ENCODE assay signal across 9 mouse cellular contexts in genomic region chr10:128977522-128978114, GRCm38 (mm10). TPM values are rescaled to one million over a fixed set of nuclear protein-coding genes. Genes with fewer than 3 reads are reported as not detected.
DNase-seq lines count a peak whose midpoint lies in the region; ATAC-seq and TF ChIP-seq lines count a peak whose summit lies in the region.
"Had no signal": no experiment of that assay in that cellular context is flagged by ENCODE, and none has a peak within 500 bp of the region (broad histone marks: within the 10 kb centered on the region; RNA-seq: fewer than 3 reads in every experiment).

No protein-coding gene starts in this region.

- H3ac ChIP-seq in myocyte (ENCODE audit: control insufficient read depth, insufficient read length) = no peak overlapping the region

- no peaks in the 10 kb centered on the region for H3K27me3 ChIP-seq in kidney, adult 2 months (replicated peaks; ENCODE audit: control insufficient read depth, insufficient read depth, low read length)
- no peaks in the 10 kb centered on the region for H3K27me3 ChIP-seq in limb, embryonic 12.5 days
- no peaks in the 10 kb centered on the region for H3K27me3 ChIP-seq in myocyte (ENCODE audit: control insufficient read depth, insufficient read depth, insufficient read length)

- ATAC-seq in limb, embryonic 12.5 days (ENCODE audit: insufficient number of reproducible peaks, insufficient read depth, low FRiP score, low TSS enrichment, low read depth) = peak; percentile 54; the same call in 1 of the 2 replicates

- TF ChIP-seq POLR2A in kidney, adult 2 months (IDR thresholded peaks at IDR 0.05; ENCODE audit: low read depth, low read length) = no peak
- no peak for TF ChIP-seq POLR2A in myocyte (IDR thresholded peaks at IDR 0.05; ENCODE audit: insufficient read length, low read depth)

- TF ChIP-seq CTCF in kidney, adult 2 months (conservative IDR thresholded peaks at IDR 0.05; ENCODE audit: insufficient read depth, insufficient read length, low read depth, low read length) = peak; percentile 92

- H3K4me1 ChIP-seq in kidney, adult 2 months (ENCODE audit: control insufficient read depth, insufficient read depth, low read length) = peaks cover 2% of the 10 kb centered on the region; the same call in 1 of the 2 replicates
- H3K4me1 ChIP-seq in limb, embryonic 12.5 days (replicated peaks) = peaks cover 21% of the 10 kb centered on the region

- no peak overlapping the region for H3K9ac ChIP-seq in limb, embryonic 12.5 days (replicated peaks)

- H3K36me3 ChIP-seq in kidney, adult 2 months (ENCODE audit: control insufficient read depth, insufficient read depth, low read length) = no peaks in the 10 kb centered on the region
- H3K36me3 ChIP-seq in limb, embryonic 12.5 days = no peaks in the 10 kb centered on the region
- H3K36me3 ChIP-seq in myocyte (ENCODE audit: control insufficient read depth, insufficient read depth) = no peaks in the 10 kb centered on the region

- no peaks in the 10 kb centered on the region for H3K79me2 ChIP-seq in myocyte (ENCODE audit: control insufficient read depth, insufficient read depth)

- peak; percentile 87 for DNase-seq in 3T3-L1 (ENCODE audit: low read depth, low spot score)
- peak; percentile 86 for DNase-seq in NIH3T3 (ENCODE audit: low read depth)
- DNase-seq in cerebellum, postnatal 25 days = peak; percentile 55 to 75
- peak; percentile 33 for DNase-seq in gastrocnemius, postnatal 10 days
- DNase-seq in kidney, adult 2 months = peak; percentile 73
- DNase-seq in thymus, adult 18-20 months = peak; percentile 7 to 29

- no peak overlapping the region for H3K27ac ChIP-seq in kidney, adult 2 months (ENCODE audit: insufficient read depth, low read depth, low read length)
- no peak overlapping the region for H3K27ac ChIP-seq in limb, embryonic 12.5 days

- no peaks in the 10 kb centered on the region for H3K9me3 ChIP-seq in limb, embryonic 12.5 days

- H3K4me2 ChIP-seq in limb, embryonic 12.5 days = no peak overlapping the region
- peak overlapping the region; percentile 61 for H3K4me2 ChIP-seq in myocyte (ENCODE audit: low read depth)

- 17% methylated on average over 9 of the region's 9 CpGs for WGBS in kidney, adult 2 months
- 14% methylated on average over 9 of the region's 9 CpGs for WGBS in limb, embryonic 12.5 days

- H3K4me3 ChIP-seq in kidney, adult 2 months (ENCODE audit: insufficient read depth, low read depth, low read length) = no peak overlapping the region
- no peak overlapping the region for H3K4me3 ChIP-seq in limb, embryonic 12.5 days (replicated peaks)
- no peak overlapping the region for H3K4me3 ChIP-seq in myocyte

TF ChIP-seq in myocyte, 11 proteins besides CTCF, POLR2A, EP300 and RAD21:
- TF ChIP-seq CEBPB (IDR thresholded peaks at IDR 0.05; ENCODE audit: insufficient read depth, poor library complexity, severe bottlenecking) (no peak), TCF12 (IDR thresholded peaks at IDR 0.05; ENCODE audit: insufficient read depth, poor library complexity, severe bottlenecking) (no peak), REST (IDR thresholded peaks at IDR 0.05; ENCODE audit: insufficient read depth, insufficient read length) (no peak), MYOG (IDR thresholded peaks at IDR 0.05; ENCODE audit: control insufficient read depth in 1 of 3, insufficient read depth in 1 of 3, insufficient read length in 2 of 3, low read depth in 2 of 3) (no peak), USF1 (IDR thresholded peaks at IDR 0.05; ENCODE audit: low read depth) (no peak), POLR2AphosphoS2 (IDR thresholded peaks at IDR 0.05; ENCODE audit: insufficient read length, low read depth) (no peak), E2F4 (IDR thresholded peaks at IDR 0.05; ENCODE audit: insufficient read depth) (no peak), TCF3 (IDR thresholded peaks at IDR 0.05; ENCODE audit: insufficient read length, low read depth) (no peak), MYOD1 (IDR thresholded peaks at IDR 0.05; ENCODE audit: control insufficient read depth in 1 of 3, insufficient read length in 2 of 3, low read depth in 2 of 3) (no peak), MAX (IDR thresholded peaks at IDR 0.05; ENCODE audit: low read depth) (no peak), SRF (IDR thresholded peaks at IDR 0.05; ENCODE audit: control insufficient read depth, insufficient read length, low read depth) (no peak)

RNA-seq across cellular contexts. Expression of gene Olfr9, which starts 11.6 kb away (rescaled TPM):
- not detected for total RNA-seq in gastrocnemius, postnatal 10 days (2021)
- not detected in 2 replicates for polyA plus RNA-seq in kidney, adult 2 months (2012; rRNA removed)
- polyA plus RNA-seq in limb, embryonic 12.5 days (2016; fragmentation: Nextera tagmentation; extraction: Ambion mirVana) = not detected in 2 replicates
- polyA plus RNA-seq in myocyte (2012; fragmentation: generic; extraction: Trizol) = not detected
- total RNA-seq: gastrocnemius, postnatal 36 days had no signal

RNA-seq across cellular contexts. Expression of gene Mettl7b, which starts 16.8 kb away (rescaled TPM):
- total RNA-seq in gastrocnemius, postnatal 10 days (2021) = under 1 TPM in 1 of 2 experiments, not detected in 1; 0.19 TPM
- 234 and 269 TPM in 2 replicates for polyA plus RNA-seq in kidney, adult 2 months (2012; rRNA removed)
- polyA plus RNA-seq in limb, embryonic 12.5 days (2016; fragmentation: Nextera tagmentation; extraction: Ambion mirVana) = not detected in 2 replicates
- 0.71 TPM for polyA plus RNA-seq in myocyte (2012; fragmentation: generic; extraction: Trizol)

RNA-seq across cellular contexts. Expression of gene Olfr763, which starts 33.0 kb away (rescaled TPM):
- not detected for total RNA-seq in gastrocnemius, postnatal 10 days (2021)
- not detected in 2 replicates for polyA plus RNA-seq in kidney, adult 2 months (2012; rRNA removed)
- polyA plus RNA-seq in limb, embryonic 12.5 days (2016; fragmentation: Nextera tagmentation; extraction: Ambion mirVana) = not detected in 2 replicates
- 0.05 TPM for polyA plus RNA-seq in myocyte (2012; fragmentation: generic; extraction: Trizol)
- total RNA-seq: gastrocnemius, postnatal 36 days had no signal

RNA-seq across cellular contexts. Expression of gene Itga7, which starts 44.0 kb away (rescaled TPM):
- total RNA-seq in gastrocnemius, postnatal 10 days (2021) = 100 to 1,000 TPM; 125 to 127 TPM
- polyA plus RNA-seq in kidney, adult 2 months (2012; rRNA removed) = 14.6 and 17.8 TPM in 2 replicates
- 1.3 and 1.7 TPM in 2 replicates for polyA plus RNA-seq in limb, embryonic 12.5 days (2016; fragmentation: Nextera tagmentation; extraction: Ambion mirVana)
- polyA plus RNA-seq in myocyte (2012; fragmentation: generic; extraction: Trizol) = 635 TPM

RNA-seq across cellular contexts. Expression of gene Bloc1s1, which starts 53.8 kb away (rescaled TPM):
- 100 to 1,000 TPM; 201 to 210 TPM for total RNA-seq in gastrocnemius, postnatal 10 days (2021)
- 339 and 365 TPM in 2 replicates for polyA plus RNA-seq in kidney, adult 2 months (2012; rRNA removed)
- 197 and 202 TPM in 2 replicates for polyA plus RNA-seq in limb, embryonic 12.5 days (2016; fragmentation: Nextera tagmentation; extraction: Ambion mirVana)
- polyA plus RNA-seq in myocyte (2012; fragmentation: generic; extraction: Trizol) = 238 TPM

Comparison
In these comparisons a context has a peak if more than half of its experiments do, and no peak if none do; other contexts are left out.
1. DNase-seq: peak in every context shown above with its lines; median percentile 87 in 3T3-L1; 86 in NIH3T3; 73 in kidney, adult 2 months; 65 in cerebellum, postnatal 25 days; 33 in gastrocnemius, postnatal 10 days; 18 in thymus, adult 18-20 months.
2. RNA of gene Mettl7b, which starts 16.8 kb away (polyA plus RNA-seq): 234 to 269 TPM in kidney, adult 2 months; 0.71 TPM in myocyte (single experiment) and not detected in limb, embryonic 12.5 days; every median in the first group is over 100 times any median in the second.